Comparison of ENCODE assay signal across 8 mouse cellular contexts in the genomic region with DNA sequence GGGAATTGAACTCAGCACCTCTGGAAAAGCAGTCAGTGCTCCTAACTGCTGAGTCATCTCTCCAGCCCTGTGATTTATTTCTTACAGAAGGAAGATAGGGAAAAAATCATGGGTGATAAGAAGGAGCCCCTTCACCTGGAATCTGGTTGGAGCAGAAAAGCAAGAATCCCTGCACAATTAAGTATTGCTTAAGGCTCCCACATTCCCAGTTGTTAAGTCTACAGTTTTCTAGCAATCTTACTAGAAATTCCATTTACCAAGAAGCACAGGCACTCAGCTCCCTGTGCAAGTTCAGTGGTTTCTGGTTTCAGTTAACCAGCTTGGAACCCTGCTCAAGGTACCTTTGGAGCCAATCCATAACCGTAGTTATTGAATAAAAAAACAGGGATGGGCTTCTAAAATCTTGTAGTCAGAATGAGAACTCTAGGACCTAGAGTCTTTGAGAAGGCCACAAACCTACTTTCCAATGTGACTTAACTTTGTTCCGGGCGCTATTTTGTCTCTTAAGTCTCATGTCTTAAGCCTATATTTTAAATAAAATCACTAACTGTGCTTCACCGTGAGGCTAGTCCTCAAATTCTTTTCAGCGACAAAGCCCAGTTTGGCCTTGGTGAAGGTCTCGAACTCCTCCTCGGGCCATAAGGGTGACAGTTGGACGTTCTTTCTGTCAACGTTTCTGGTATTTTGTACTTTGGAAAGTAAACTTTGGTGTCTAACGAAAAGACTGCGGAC. TPM values are rescaled to one million over a fixed set of nuclear protein-coding genes. Genes with fewer than 3 reads are reported as not detected.
DNase-seq lines count a peak whose midpoint lies in the region; ATAC-seq and TF ChIP-seq lines count a peak whose summit lies in the region.

No protein-coding gene starts in this region.

- WGBS in lung, adult 2 months = 22% methylated on average over 11 of the region's 11 CpGs
- WGBS in embryonic facial prominence, embryonic 14.5 days = 31% methylated on average over 11 of the region's 11 CpGs
- WGBS in kidney, embryonic 16.5 days = 34% methylated on average over 11 of the region's 11 CpGs
- 42% methylated on average over 11 of the region's 11 CpGs for WGBS in neural tube, embryonic 14.5 days

- peak overlapping the region; percentile 64 for H3K4me3 ChIP-seq in lung, adult 2 months (replicated peaks; ENCODE audit: extremely low read depth, low read depth, low read length)
- peak overlapping the region; percentile 58 for H3K4me3 ChIP-seq in embryonic facial prominence, embryonic 14.5 days (ENCODE audit: low read depth, low read length)
- peak overlapping the region; percentile 43 for H3K4me3 ChIP-seq in kidney, embryonic 16.5 days (ENCODE audit: low read length)
- H3K4me3 ChIP-seq in neural tube, embryonic 14.5 days (ENCODE audit: low read depth, low read length) = peak overlapping the region; percentile 41

- no peak for DNase-seq in lung, adult 2 months
- DNase-seq in lung, postnatal 4 days = no peak
- DNase-seq in embryonic facial prominence, embryonic 14.5 days (ENCODE audit: low spot score) = peak; percentile 42
- DNase-seq in urinary bladder, postnatal 14 days (ENCODE audit: low spot score) = no peak
- DNase-seq in adrenal gland, postnatal 14 days = no peak
- DNase-seq in spleen, postnatal 4 days (ENCODE audit: low spot score in 2 of 2) = no peak

- peak overlapping the region; percentile 78 for H3K27ac ChIP-seq in embryonic facial prominence, embryonic 14.5 days (replicated peaks; ENCODE audit: low read depth, low read length)
- H3K27ac ChIP-seq in kidney, embryonic 16.5 days (ENCODE audit: low read length) = peak overlapping the region; percentile 82
- no peak overlapping the region for H3K27ac ChIP-seq in neural tube, embryonic 14.5 days (ENCODE audit: low read depth, low read length)

- H3K9ac ChIP-seq in embryonic facial prominence, embryonic 14.5 days (ENCODE audit: low read depth, low read length) = no peak overlapping the region
- H3K9ac ChIP-seq in kidney, embryonic 16.5 days (replicated peaks; ENCODE audit: low read length) = peak overlapping the region; percentile 62
- H3K9ac ChIP-seq in neural tube, embryonic 14.5 days (replicated peaks; ENCODE audit: low read depth, low read length) = no peak overlapping the region

- peaks cover 4% of the 10 kb centered on the region; the same call in 1 of the 2 replicates for H3K4me1 ChIP-seq in lung, adult 2 months (ENCODE audit: control insufficient read depth, insufficient read depth, low read length)
- H3K4me1 ChIP-seq in embryonic facial prominence, embryonic 14.5 days (ENCODE audit: control insufficient read depth, insufficient read depth, low read length) = 0 out of 2 replicates have a peak, but pooled peaks cover 7% of the 10 kb centered on the region
- peaks cover 6% of the 10 kb centered on the region; the same call in 1 of the 2 replicates for H3K4me1 ChIP-seq in kidney, embryonic 16.5 days (ENCODE audit: insufficient read depth, low read length)
- no peaks in the 10 kb centered on the region for H3K4me1 ChIP-seq in neural tube, embryonic 14.5 days (ENCODE audit: control insufficient read depth, insufficient read depth, low read length)

- ATAC-seq in embryonic facial prominence, embryonic 14.5 days (ENCODE audit: low read depth) = no peak
- ATAC-seq in kidney, embryonic 16.5 days (ENCODE audit: low FRiP score, low TSS enrichment) = no peak
- ATAC-seq in neural tube, embryonic 14.5 days (ENCODE audit: low read depth) = no peak

- no peak for TF ChIP-seq CTCF in lung, adult 2 months (IDR thresholded peaks at IDR 0.05; ENCODE audit: insufficient read depth, low read length)

- H3K27me3 ChIP-seq in embryonic facial prominence, embryonic 14.5 days (replicated peaks; ENCODE audit: control insufficient read depth, insufficient read depth, low read length) = no peaks in the 10 kb centered on the region
- H3K27me3 ChIP-seq in kidney, embryonic 16.5 days (ENCODE audit: insufficient read depth, low read length) = no peaks in the 10 kb centered on the region
- no peaks in the 10 kb centered on the region for H3K27me3 ChIP-seq in neural tube, embryonic 14.5 days (ENCODE audit: control insufficient read depth, insufficient read depth, low read length)

- H3K4me2 ChIP-seq in embryonic facial prominence, embryonic 14.5 days (ENCODE audit: low read depth, low read length) = peak overlapping the region; percentile 67
- H3K4me2 ChIP-seq in kidney, embryonic 16.5 days (replicated peaks; ENCODE audit: low read depth, low read length) = peak overlapping the region; percentile 73
- peak overlapping the region; percentile 57 for H3K4me2 ChIP-seq in neural tube, embryonic 14.5 days (ENCODE audit: low read depth, low read length)

- no peaks in the 10 kb centered on the region for H3K9me3 ChIP-seq in embryonic facial prominence, embryonic 14.5 days (ENCODE audit: control insufficient read depth, low read length)
- H3K9me3 ChIP-seq in kidney, embryonic 16.5 days (ENCODE audit: low read length) = no peaks in the 10 kb centered on the region
- no peaks in the 10 kb centered on the region for H3K9me3 ChIP-seq in neural tube, embryonic 14.5 days (ENCODE audit: control insufficient read depth, low read length)

- no peaks in the 10 kb centered on the region for H3K36me3 ChIP-seq in embryonic facial prominence, embryonic 14.5 days (ENCODE audit: control insufficient read depth, insufficient read depth, low read length)
- H3K36me3 ChIP-seq in kidney, embryonic 16.5 days (ENCODE audit: insufficient read depth, low read length) = no peaks in the 10 kb centered on the region
- no peaks in the 10 kb centered on the region for H3K36me3 ChIP-seq in neural tube, embryonic 14.5 days (ENCODE audit: control insufficient read depth, insufficient read depth, low read length)

- no peak for TF ChIP-seq POLR2A in lung, adult 2 months (IDR thresholded peaks at IDR 0.05; ENCODE audit: borderline replicate concordance, extremely low read depth, low read depth, low read length)

RNA-seq across cellular contexts. Expression of gene Gm2a, which starts 1.0 kb away (rescaled TPM):
- polyA plus RNA-seq in lung, adult 2 months (2012; rRNA removed) = 50.9 and 70.4 TPM in 2 replicates
- polyA plus RNA-seq in embryonic facial prominence, embryonic 14.5 days (2014; fragmentation: Nextera tagmentation; extraction: Ambion mirVana) = 28.2 and 30.3 TPM in 2 replicates
- polyA plus RNA-seq in kidney, embryonic 16.5 days (2015; fragmentation: Nextera tagmentation; extraction: Ambion mirVana) = 38.0 and 39.7 TPM in 2 replicates
- polyA plus RNA-seq in neural tube, embryonic 14.5 days (2014; fragmentation: Nextera tagmentation; extraction: Ambion mirVana) = 30.0 and 32.5 TPM in 2 replicates
- total RNA-seq in adrenal gland, postnatal 14 days (2021) = 104 and 106 TPM in 2 replicates

RNA-seq across cellular contexts. Expression of gene Ccdc69, which starts 19.0 kb away (rescaled TPM):
- 2.2 and 4.1 TPM in 2 replicates for polyA plus RNA-seq in lung, adult 2 months (2012; rRNA removed)
- polyA plus RNA-seq in embryonic facial prominence, embryonic 14.5 days (2014; fragmentation: Nextera tagmentation; extraction: Ambion mirVana) = 2.2 and 2.7 TPM in 2 replicates
- polyA plus RNA-seq in kidney, embryonic 16.5 days (2015; fragmentation: Nextera tagmentation; extraction: Ambion mirVana) = 3.0 and 3.6 TPM in 2 replicates
- 0.37 TPM in 1 of 2 replicates, not detected in the other for polyA plus RNA-seq in neural tube, embryonic 14.5 days (2014; fragmentation: Nextera tagmentation; extraction: Ambion mirVana)
- total RNA-seq in adrenal gland, postnatal 14 days (2021) = 8.3 and 12.2 TPM in 2 replicates

RNA-seq across cellular contexts. Expression of gene Slc36a3, which starts 54.6 kb away (rescaled TPM):
- 0.18 and 0.22 TPM in 2 replicates for polyA plus RNA-seq in lung, adult 2 months (2012; rRNA removed)
- polyA plus RNA-seq in embryonic facial prominence, embryonic 14.5 days (2014; fragmentation: Nextera tagmentation; extraction: Ambion mirVana) = not detected in 2 replicates
- polyA plus RNA-seq in kidney, embryonic 16.5 days (2015; fragmentation: Nextera tagmentation; extraction: Ambion mirVana) = not detected in 2 replicates
- polyA plus RNA-seq in neural tube, embryonic 14.5 days (2014; fragmentation: Nextera tagmentation; extraction: Ambion mirVana) = not detected in 2 replicates
- total RNA-seq in adrenal gland, postnatal 14 days (2021) = not detected in 2 replicates
